ENCODE assay signal across 8 mouse cellular contexts in genomic region chrX:104200388-104200735, GRCm38 (mm10). TPM values are rescaled to one million over a fixed set of nuclear protein-coding genes. Genes with fewer than 3 reads are reported as not detected.
DNase-seq lines count a peak whose midpoint lies in the region; ATAC-seq and TF ChIP-seq lines count a peak whose summit lies in the region.

No protein-coding gene starts in this region.

- no peaks in the 10 kb centered on the region for H3K4me1 ChIP-seq in lung, embryonic 15.5 days
- no peaks in the 10 kb centered on the region for H3K4me1 ChIP-seq in heart, postnatal 0 days (ENCODE audit: control insufficient read depth, insufficient read depth)
- no peaks in the 10 kb centered on the region for H3K4me1 ChIP-seq in midbrain, embryonic 16.5 days (ENCODE audit: control insufficient read depth, insufficient read depth, low read length)

- H3K27ac ChIP-seq in lung, embryonic 15.5 days = peak overlapping the region; percentile 84
- H3K27ac ChIP-seq in heart, postnatal 0 days (ENCODE audit: low read depth) = peak overlapping the region; percentile 41
- H3K27ac ChIP-seq in left cerebral cortex, adult 2 months = peak overlapping the region; percentile 85
- H3K27ac ChIP-seq in midbrain, embryonic 16.5 days (ENCODE audit: low read length) = peak overlapping the region; percentile 97

- H3K4me3 ChIP-seq in lung, embryonic 15.5 days = peak overlapping the region; percentile 56
- H3K4me3 ChIP-seq in heart, postnatal 0 days (ENCODE audit: low read depth, low read length) = peak overlapping the region; percentile 55
- peak overlapping the region; percentile 56 for H3K4me3 ChIP-seq in left cerebral cortex, adult 2 months
- H3K4me3 ChIP-seq in midbrain, embryonic 16.5 days (ENCODE audit: low read depth, low read length) = peak overlapping the region; percentile 63

- H3K9ac ChIP-seq in lung, embryonic 15.5 days = peak overlapping the region; percentile 54
- H3K9ac ChIP-seq in heart, postnatal 0 days (replicated peaks; ENCODE audit: low read depth, low read length) = peak overlapping the region; percentile 40
- peak overlapping the region; percentile 86 for H3K9ac ChIP-seq in midbrain, embryonic 16.5 days (ENCODE audit: low read depth, low read length)

- DNase-seq in lung, postnatal 25 days (ENCODE audit: low spot score) = no peak
- peak; percentile 21 to 34 for DNase-seq in cerebellum, postnatal 4 days (ENCODE audit: low spot score in 2 of 2)
- DNase-seq in heart, postnatal 0 days (ENCODE audit: low spot score) = no peak
- DNase-seq in left cerebral cortex, adult 2 months (ENCODE audit: extremely low spot score in 1 of 2, low spot score in 2 of 2) = peak in 1 of 2 experiments; percentile 34
- DNase-seq in spleen, postnatal 10 days (ENCODE audit: low spot score in 2 of 2) = no peak

- H3K4me2 ChIP-seq in lung, embryonic 15.5 days = peak overlapping the region; percentile 71
- peak overlapping the region; percentile 76 for H3K4me2 ChIP-seq in heart, postnatal 0 days (ENCODE audit: low read depth, low read length)
- H3K4me2 ChIP-seq in midbrain, embryonic 16.5 days (ENCODE audit: low read length) = peak overlapping the region; percentile 54

- intact Hi-C loops in left cerebral cortex, adult 2 months (cut with DNase I) = loop anchor here (5.0 kb wide), 1 partner anchor 218 kb away; the partner anchor contains the start of gene Rlim

- peak; percentile 68 for ATAC-seq in lung, embryonic 15.5 days (ENCODE audit: borderline replicate concordance, extremely low read depth, low FRiP score, low TSS enrichment)
- ATAC-seq in heart, postnatal 0 days (ENCODE audit: insufficient read depth, low read depth) = peak; percentile 71
- ATAC-seq in midbrain, embryonic 16.5 days = peak; percentile 61
- ATAC-seq in monocyte, adult 5-6 weeks (replicated peaks; ENCODE audit: insufficient number of reproducible peaks, low FRiP score, low TSS enrichment, poor library complexity, severe bottlenecking) = no peak

- 24% methylated on average over 23 of the region's 37 CpGs for WGBS in lung, embryonic 15.5 days
- 8% methylated on average over 14 of the region's 37 CpGs for WGBS in heart, postnatal 0 days
- WGBS in midbrain, embryonic 16.5 days = 23% methylated on average over 12 of the region's 37 CpGs

- TF ChIP-seq CTCF in heart, postnatal 0 days (IDR thresholded peaks at IDR 0.05; ENCODE audit: low read depth) = no peak
- TF ChIP-seq CTCF in left cerebral cortex, adult 2 months (IDR thresholded peaks at IDR 0.05) = no peak

- no peaks in the 10 kb centered on the region for H3K36me3 ChIP-seq in lung, embryonic 15.5 days
- no peaks in the 10 kb centered on the region for H3K36me3 ChIP-seq in heart, postnatal 0 days (replicated peaks; ENCODE audit: control insufficient read depth, insufficient read depth, low read length)
- no peaks in the 10 kb centered on the region for H3K36me3 ChIP-seq in midbrain, embryonic 16.5 days (ENCODE audit: control insufficient read depth, insufficient read depth, low read length)

- H3K27me3 ChIP-seq in lung, embryonic 15.5 days = peaks cover 30% of the 10 kb centered on the region; the same call in 1 of the 2 replicates
- peaks cover 13% of the 10 kb centered on the region; the same call in 1 of the 2 replicates for H3K27me3 ChIP-seq in heart, postnatal 0 days (ENCODE audit: control insufficient read depth, insufficient read depth, low read length)
- H3K27me3 ChIP-seq in midbrain, embryonic 16.5 days (ENCODE audit: control insufficient read depth, insufficient read depth, low read depth, low read length) = no peaks in the 10 kb centered on the region; the same call in 1 of the 2 replicates

- no peaks in the 10 kb centered on the region for H3K9me3 ChIP-seq in lung, embryonic 15.5 days
- H3K9me3 ChIP-seq in heart, postnatal 0 days (replicated peaks; ENCODE audit: control insufficient read depth, low read length) = no peaks in the 10 kb centered on the region
- no peaks in the 10 kb centered on the region for H3K9me3 ChIP-seq in midbrain, embryonic 16.5 days (replicated peaks; ENCODE audit: control insufficient read depth, low read length, poor library complexity, severe bottlenecking)

- TF ChIP-seq EP300 in heart, postnatal 0 days (IDR thresholded peaks at IDR 0.05; ENCODE audit: low read depth) = no peak

RNA-seq across cellular contexts. Expression of gene Nexmif, which starts 0.6 kb away (rescaled TPM):
- 6.7 and 7.7 TPM in 2 replicates for polyA plus RNA-seq in lung, embryonic 15.5 days (2015; fragmentation: Nextera tagmentation; extraction: Ambion mirVana)
- 0.69 and 1.7 TPM in 2 replicates for total RNA-seq in heart, postnatal 0 days (2014; rRNA removed; ENCODE audit: low replicate concordance)
- polyA plus RNA-seq in heart, postnatal 0 days (2015; fragmentation: Nextera tagmentation; extraction: Ambion mirVana) = 0.59 and 0.74 TPM in 2 replicates
- total RNA-seq in left cerebral cortex, adult 2 months (2021) = 10 to 100 TPM; 26.2 to 27.3 TPM
- 19.2 and 21.9 TPM in 2 replicates for polyA plus RNA-seq in midbrain, embryonic 16.5 days (2015; fragmentation: Nextera tagmentation; extraction: Ambion mirVana)
- total RNA-seq in monocyte, adult 5-6 weeks (2017) = 0.19 TPM in 1 of 3 replicates, not detected in the others

Comparison
In these comparisons a context has a peak if more than half of its experiments do, and no peak if none do; other contexts are left out.
1. H3K27ac ChIP-seq: peak in every context shown above with its lines; median percentile 97 in midbrain, embryonic 16.5 days; 85 in left cerebral cortex, adult 2 months; 84 in lung, embryonic 15.5 days; 41 in heart, postnatal 0 days.
2. DNase-seq: peak in cerebellum, postnatal 4 days (2 of 2); none in lung, postnatal 25 days (single experiment), heart, postnatal 0 days (single experiment) and spleen, postnatal 10 days (0 of 2).
3. RNA of gene Nexmif, which starts 0.6 kb away (total RNA-seq): 26.2 to 27.3 TPM in left cerebral cortex, adult 2 months; 0.69 to 1.7 TPM in heart, postnatal 0 days and 0.19 TPM in monocyte, adult 5-6 weeks; every median in the first group is over 10 times any median in the second.
4. Peak in every context shown above with its lines, with median percentiles within 50 percentile points of each other: H3K4me2 ChIP-seq, H3K4me3 ChIP-seq and H3K9ac ChIP-seq.